Mouse (Mus musculus): Measurements from ENCODE around the gene Tecpr1. TPM values are rescaled to one million over a fixed set of nuclear protein-coding genes. Genes with fewer than 3 reads are reported as not detected.

The Tecpr1 gene
- 192 to 216 TPM (median 212 TPM) in 4 replicates for total RNA-seq (2023; ENCODE audit: inconsistent age)

DNA sequence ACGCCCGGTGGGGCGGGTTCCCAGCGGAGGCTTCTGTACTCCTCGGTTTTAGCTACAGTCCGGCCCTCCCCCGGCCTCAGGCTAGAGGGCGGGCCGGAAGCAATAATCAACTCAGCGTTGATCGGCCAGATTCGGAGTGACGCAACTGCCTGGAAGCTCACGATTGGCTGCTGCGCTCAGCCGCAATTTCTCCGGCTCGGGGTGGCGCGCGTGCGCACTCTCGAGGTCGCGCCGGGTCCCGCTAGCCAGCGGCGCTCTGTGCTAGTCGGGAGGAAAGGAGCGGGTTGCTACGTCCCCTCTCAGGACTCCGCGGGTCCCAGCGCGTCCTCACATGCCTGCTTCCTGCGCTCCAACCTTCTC is at the start of gene Tecpr1:
Gene Tecpr1, minus strand, starts transcription at position 113 of the 360 bp plus-strand sequence.

DNA sequence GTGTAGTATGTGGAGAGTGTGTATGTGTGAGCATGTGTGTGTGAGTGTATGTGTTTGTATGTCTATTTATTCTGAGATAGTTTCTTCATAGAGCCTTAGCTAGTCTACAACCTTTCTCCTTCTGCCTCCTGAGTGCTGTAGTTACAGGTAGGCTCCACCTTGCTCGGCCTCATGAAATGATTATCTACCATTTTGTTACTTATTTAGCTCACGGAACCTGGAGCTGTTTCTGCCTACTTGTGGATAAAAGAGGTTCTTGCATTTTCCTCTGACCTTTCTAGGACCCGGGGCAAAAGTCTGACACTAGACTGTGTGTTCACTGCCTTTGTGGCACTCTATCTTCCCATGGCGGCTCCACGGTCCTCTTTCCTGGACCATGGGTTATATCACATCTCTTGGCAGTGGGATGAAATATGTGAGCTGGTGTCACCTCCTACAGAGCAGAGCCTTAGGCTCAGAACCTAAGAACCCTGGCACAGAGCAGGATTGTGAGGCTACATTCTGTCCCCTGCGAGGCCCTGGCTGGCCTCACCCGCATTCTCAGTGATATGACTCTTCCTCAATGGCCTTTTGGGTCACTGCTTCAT is 20.6 kb upstream of the Tecpr1 start, which contains the start of gene Bri3:
Gene Bri3, plus strand, starts transcription at position 537 of the 587 bp plus-strand sequence.

DNA sequence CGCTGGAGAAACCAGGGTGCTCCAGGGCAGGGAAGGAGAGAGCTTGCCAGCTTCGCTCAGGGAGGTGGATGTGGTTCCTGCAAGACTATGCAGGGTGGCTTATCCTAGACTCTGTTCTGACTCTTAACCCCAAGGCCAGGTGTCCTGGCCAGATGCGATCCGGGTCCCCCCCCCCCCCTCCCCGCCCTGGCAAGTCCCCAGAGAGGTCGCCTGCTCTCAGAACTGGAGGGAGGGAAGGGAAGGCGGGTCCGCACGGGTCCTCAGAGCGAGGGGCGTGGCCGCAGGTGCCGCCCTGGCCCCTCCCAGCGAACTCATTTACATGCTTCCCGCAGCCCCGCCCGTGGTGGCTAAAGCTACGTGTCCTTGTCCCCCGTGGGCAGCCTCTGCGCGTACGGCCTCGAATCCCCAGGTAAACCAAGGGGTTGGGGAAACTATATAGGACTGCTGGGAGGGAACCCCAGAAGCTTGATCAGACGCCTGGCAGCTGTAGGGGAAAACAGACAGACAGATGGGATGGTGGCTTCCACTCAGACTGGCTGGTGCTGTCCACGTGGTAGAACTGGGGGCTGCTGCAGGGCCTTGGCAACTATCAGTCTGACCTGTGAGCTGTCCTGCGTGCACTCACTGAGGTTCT is 33.3 kb downstream of the Tecpr1 start, which contains the start of gene Bhlha15:
Gene Bhlha15, plus strand, starts transcription at position 337 of the 634 bp plus-strand sequence.

Other genes with a start within 250 kb of the Tecpr1 start
- gene Ccz1, start 208.7 kb downstream of the Tecpr1 start, total RNA-seq (2023; ENCODE audit: inconsistent age): 90.9 to 101 TPM (median 96.0 TPM) in 4 replicates
- not detected in 4 replicates for gene Ocm, start 196.9 kb downstream of the Tecpr1 start, total RNA-seq (2023; ENCODE audit: inconsistent age)
- 50.8 to 52.9 TPM (median 51.7 TPM) in 4 replicates for gene Lmtk2, start 123.2 kb downstream of the Tecpr1 start, total RNA-seq (2023; ENCODE audit: inconsistent age)
- 6.6 to 8.0 TPM (median 7.1 TPM) in 4 replicates for gene Bhlha15, start 33.3 kb downstream of the Tecpr1 start, total RNA-seq (2023; ENCODE audit: inconsistent age)
- 106 to 116 TPM (median 108 TPM) in 4 replicates for gene Bri3, start 20.8 kb upstream of the Tecpr1 start, total RNA-seq (2023; ENCODE audit: inconsistent age)
- gene Baiap2l1, start 134.5 kb upstream of the Tecpr1 start, total RNA-seq (2023; ENCODE audit: inconsistent age): 4.7 to 6.5 TPM (median 5.6 TPM) in 4 replicates

Measured in B cell, adult (primary cell).